Comparison of ENCODE assay signal across 18 mouse cellular contexts in genomic region chr12:98727186-98727585, GRCm38 (mm10). TPM values are rescaled to one million over a fixed set of nuclear protein-coding genes. Genes with fewer than 3 reads are reported as not detected.
A peak's percentile ranks its signal among the peaks of the same experiment; 100 is the strongest.
DNase-seq lines count a peak whose midpoint lies in the region; TF ChIP-seq lines count a peak whose summit lies in the region.
"Had no signal": no experiment of that assay in that cellular context is flagged by ENCODE, and none has a peak within 500 bp of the region (broad histone marks: within the 10 kb centered on the region; RNA-seq: fewer than 3 reads in every experiment).

No protein-coding gene starts in this region.

- TF ChIP-seq POLR2A in kidney, adult 2 months (IDR thresholded peaks at IDR 0.05; ENCODE audit: low read depth, low read length) = no peak

- 27% methylated on average over 7 of the region's 7 CpGs for WGBS in kidney, adult 2 months

- peaks cover 14% of the 10 kb centered on the region for H3K4me1 ChIP-seq in kidney, adult 2 months (ENCODE audit: control insufficient read depth, insufficient read depth, low read length)
- H3K4me1 ChIP-seq: embryonic facial prominence, embryonic 12.5 days; forebrain, embryonic 15.5 days had no signal

- no peaks in the 10 kb centered on the region for H3K36me3 ChIP-seq in kidney, adult 2 months (ENCODE audit: control insufficient read depth, insufficient read depth, low read length)
- H3K36me3 ChIP-seq: embryonic facial prominence, embryonic 12.5 days; forebrain, embryonic 15.5 days; hindbrain, embryonic 12.5 days had no signal

- H3K4me3 ChIP-seq in kidney, adult 2 months (ENCODE audit: insufficient read depth, low read depth, low read length) = no peak overlapping the region
- H3K4me3 ChIP-seq: embryonic facial prominence, embryonic 12.5 days; forebrain, embryonic 15.5 days; heart, embryonic 10.5 days; hindbrain, embryonic 12.5 days had no signal

- no peak for TF ChIP-seq CTCF in kidney, adult 2 months (conservative IDR thresholded peaks at IDR 0.05; ENCODE audit: insufficient read depth, insufficient read length, low read depth, low read length)

- peak; percentile 18 to 20 for DNase-seq in adrenal gland, postnatal 36 days
- DNase-seq in adrenal gland, postnatal 10 days = no peak
- peak; percentile 57 for DNase-seq in cerebellum, adult 9-10 months
- DNase-seq in cerebellum, postnatal 4 days (ENCODE audit: low spot score in 2 of 2) = no peak
- peak; percentile 58 for DNase-seq in kidney, adult 2 months
- no peak for DNase-seq in kidney, adult 18-20 months
- DNase-seq in cerebellum, postnatal 25 days = peak; percentile 48 to 65
- no peak for DNase-seq in c-Kit-positive CD71-positive TER-119-positive erythroid progenitor cells, embryonic 14.5 days (ENCODE audit: low spot score)
- DNase-seq: adrenal gland, postnatal 25 days; B cell, adult 2 months; heart, adult 18-20 months; heart, postnatal 10 days; heart, postnatal 4 days; kidney, adult 11 months had no signal

- no peaks in the 10 kb centered on the region for H3K27me3 ChIP-seq in kidney, adult 2 months (replicated peaks; ENCODE audit: control insufficient read depth, insufficient read depth, low read length)
- H3K27me3 ChIP-seq: embryonic facial prominence, embryonic 12.5 days; forebrain, embryonic 15.5 days; hindbrain, embryonic 12.5 days had no signal

- no peak overlapping the region for H3K27ac ChIP-seq in kidney, adult 2 months (ENCODE audit: insufficient read depth, low read depth, low read length)
- H3K27ac ChIP-seq: embryonic facial prominence, embryonic 12.5 days; forebrain, embryonic 15.5 days; heart, embryonic 10.5 days; hindbrain, embryonic 12.5 days had no signal

RNA-seq across cellular contexts. Expression of gene Ptpn21, which starts 10.0 kb away (rescaled TPM):
- 10 to 100 TPM; 20.2 to 23.6 TPM for total RNA-seq in adrenal gland, postnatal 36 days (2021)
- total RNA-seq in adrenal gland, postnatal 10 days (2021) = 10 to 100 TPM; 17.5 to 22.7 TPM
- polyA plus RNA-seq in kidney, adult 2 months (2012; rRNA removed) = 25.4 and 27.5 TPM in 2 replicates

RNA-seq across cellular contexts. Expression of gene Zc3h14, which starts 19.6 kb away (rescaled TPM):
- 10 to 100 TPM; 84.9 to 86.1 TPM for total RNA-seq in adrenal gland, postnatal 36 days (2021)
- total RNA-seq in adrenal gland, postnatal 10 days (2021) = 10 to 100 TPM; 74.9 to 84.4 TPM
- polyA plus RNA-seq in kidney, adult 2 months (2012; rRNA removed) = 72.5 and 74.7 TPM in 2 replicates

Comparison
In these comparisons a context has a peak if more than half of its experiments do, and no peak if none do; other contexts are left out.
1. DNase-seq: peak in adrenal gland, postnatal 36 days (2 of 2), cerebellum, adult 9-10 months (single experiment), kidney, adult 2 months (single experiment) and cerebellum, postnatal 25 days (2 of 2); none in adrenal gland, postnatal 10 days (single experiment), cerebellum, postnatal 4 days (0 of 2), kidney, adult 18-20 months (single experiment) and c-Kit-positive CD71-positive TER-119-positive erythroid progenitor cells, embryonic 14.5 days (single experiment).